Mouse (Mus musculus): Measurements from ENCODE around the gene 1810030O07Rik. TPM values are rescaled to one million over a fixed set of nuclear protein-coding genes. Genes with fewer than 3 reads are reported as not detected.
"Not testable (repeated sequence)": the region's sequence is repeated elsewhere in the genome, so short reads cannot be mapped to it uniquely, and the experiment has no call there.

Gene 1810030O07Rik
- polyA plus RNA-seq, 1 experiment from 2014 or later: 30.5 TPM

DNA sequence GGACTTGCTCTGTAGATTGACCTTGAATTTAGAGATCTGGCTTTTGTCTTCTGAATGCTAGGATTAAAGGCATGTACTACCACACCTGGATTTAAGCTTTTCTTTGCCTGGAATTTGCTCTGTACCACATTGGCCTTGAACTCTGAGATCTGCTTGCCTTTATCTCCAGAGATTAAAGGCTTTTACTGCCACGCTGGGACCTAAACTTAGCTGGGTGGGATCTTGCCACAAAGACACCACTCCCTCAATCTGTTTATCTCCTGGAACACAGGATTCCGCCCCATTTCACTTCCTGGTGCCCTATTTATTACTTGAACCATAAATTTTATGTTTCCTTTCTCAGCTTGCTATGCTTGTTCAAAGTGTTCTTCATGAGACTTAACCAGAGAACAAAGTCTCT is 62.3 kb downstream of the 1810030O07Rik start:
- no peaks in the 10 kb centered on the region for H3K4me1 ChIP-seq
- H3K4me3 ChIP-seq: no peak overlapping the region
- no peak overlapping the region for H3K27ac ChIP-seq (replicated peaks)
- peaks cover 24% of the 10 kb centered on the region; the same call in 1 of the 2 replicates for H3K36me3 ChIP-seq
- no peaks in the 10 kb centered on the region for H3K9me3 ChIP-seq
- H3K9ac ChIP-seq (replicated peaks): no peak overlapping the region
- no peak overlapping the region for H3K4me2 ChIP-seq (replicated peaks)
- WGBS: 77% methylated on average over 2 of the region's 2 CpGs
- no peaks in the 10 kb centered on the region for H3K27me3 ChIP-seq
- ATAC-seq (replicated peaks): no peak

DNA sequence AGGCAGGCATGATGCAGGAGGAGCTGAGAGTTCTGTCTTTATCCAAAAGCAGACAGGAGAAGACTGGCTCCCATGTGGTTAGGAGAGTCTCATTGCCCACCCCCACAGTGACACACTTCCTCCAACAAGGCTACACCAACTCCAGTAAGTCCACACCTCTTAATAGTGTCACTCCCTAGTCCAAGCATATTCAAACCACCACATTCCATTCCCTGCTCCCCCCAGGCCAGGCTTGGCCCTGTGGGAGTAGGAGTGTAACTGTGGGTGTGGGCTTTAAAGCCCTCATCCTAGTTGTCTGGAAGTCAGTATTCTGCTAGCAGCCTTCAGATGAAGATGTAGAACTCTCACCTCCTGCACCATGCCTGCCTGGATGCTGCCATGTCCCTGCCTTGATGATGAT is 62.9 kb downstream of the 1810030O07Rik start:
- not testable (repeated sequence) for H3K27ac ChIP-seq (replicated peaks); H3K4me2 ChIP-seq (replicated peaks); ATAC-seq (replicated peaks); H3K9ac ChIP-seq (replicated peaks); H3K27me3 ChIP-seq; H3K4me1 ChIP-seq; H3K4me3 ChIP-seq; H3K9me3 ChIP-seq
- peaks cover 24% of the 10 kb centered on the region; the same call in 1 of the 2 replicates for H3K36me3 ChIP-seq

Other genes starting within 250 kb of the 1810030O07Rik start
- gene Atp6ap2, start 85.9 kb downstream of the 1810030O07Rik start, polyA plus RNA-seq (2015; fragmentation: Nextera tagmentation; extraction: Ambion mirVana): 128 and 142 TPM in 2 replicates
- 13.4 and 14.0 TPM in 2 replicates for gene Med14, start 88.4 kb upstream of the 1810030O07Rik start, polyA plus RNA-seq (2015; fragmentation: Nextera tagmentation; extraction: Ambion mirVana)